Mouse (Mus musculus) kidney, adult 11 months (tissue): ENCODE results near the gene Wbp1l.
"Not testable (repeated sequence)": the region's sequence is repeated elsewhere in the genome, so short reads cannot be mapped to it uniquely, and the experiment has no call there.

Experiments
- DNase-seq: peaks from one replicate; pipeline ENCODE4 v3.0.0; 2022

Wbp1l gene

GRCm38 (mm10) chr19:46598720-46599252 is at the start of gene Wbp1l:
TSS of gene Wbp1l (plus strand) at chr19:46599084.
- DNase-seq = peak; percentile 99

DNA sequence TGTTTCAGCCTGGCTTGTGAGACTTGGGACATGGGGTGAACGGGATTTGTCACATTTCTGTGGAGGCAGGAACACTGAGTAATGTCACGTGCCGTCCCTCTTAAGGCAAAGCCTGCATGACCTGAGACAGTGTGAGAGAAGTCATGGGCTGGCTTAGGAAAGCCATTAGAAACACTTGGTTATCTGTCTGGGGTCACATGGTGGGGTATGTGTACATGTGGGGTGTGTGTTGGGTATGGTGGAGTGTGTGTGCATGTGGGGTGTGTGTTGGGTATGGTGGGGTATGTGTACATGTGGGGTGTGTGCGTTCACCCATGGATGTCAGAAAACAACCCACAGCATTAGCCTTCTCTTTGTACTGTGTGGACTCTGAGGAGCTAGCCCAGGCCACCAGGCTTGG is 48.5 kb upstream of the Wbp1l start:
- DNase-seq = no peak

GRCm38 (mm10) chr19:46552496-46552895 is 46.4 kb upstream of the Wbp1l start:
- DNase-seq = no peak

- DNase-seq = no peak
These were observed 45.3 kb upstream of the Wbp1l start for GRCm38 (mm10) chr19:46553541-46553955.

DNA sequence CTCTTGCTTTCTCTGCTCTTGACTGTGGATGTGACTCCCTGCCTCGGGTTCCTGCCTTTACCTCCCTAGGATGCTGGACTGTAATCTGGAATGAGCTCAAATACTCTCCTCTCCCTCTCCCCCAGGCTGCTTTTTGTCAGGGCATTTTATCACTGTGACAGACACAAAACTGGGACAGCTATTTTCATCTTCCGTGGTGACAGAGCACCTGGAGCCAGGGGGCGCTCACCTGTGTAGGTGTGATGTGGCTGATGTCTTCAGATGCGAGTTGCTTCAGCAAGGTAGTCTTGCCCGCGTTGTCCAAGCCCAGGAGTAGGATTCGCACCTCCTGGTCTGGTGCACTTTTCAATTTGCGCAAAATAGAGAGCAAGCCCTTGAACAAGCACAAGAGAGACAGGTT is 40.9 kb upstream of the Wbp1l start:
- DNase-seq = no peak

- peak; percentile 52 for DNase-seq
These were observed 40.3 kb upstream of the Wbp1l start for GRCm38 (mm10) chr19:46558631-46559030.

DNA sequence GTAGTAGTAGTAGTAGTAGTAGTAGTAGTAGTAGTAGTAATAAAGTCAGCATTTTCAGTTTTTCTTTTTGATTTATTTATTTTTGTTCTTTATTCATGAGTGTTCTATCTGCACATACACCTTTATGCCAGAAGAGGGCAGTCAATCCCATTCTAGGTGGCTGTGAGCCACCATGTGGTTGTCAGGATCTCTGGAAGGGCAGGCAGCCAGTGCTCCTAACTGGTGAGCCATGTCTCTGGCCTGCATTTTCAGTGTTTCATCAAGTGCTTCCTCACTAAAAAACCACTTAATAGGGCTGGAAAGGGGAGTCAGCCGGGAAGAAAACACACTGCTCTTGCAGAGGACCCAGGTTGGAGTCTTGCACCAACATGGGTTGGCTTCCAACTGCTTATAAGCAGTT is 36.8 kb upstream of the Wbp1l start:
- DNase-seq = peak; percentile 49

- DNase-seq = no peak
These were observed 36.0 kb upstream of the Wbp1l start for GRCm38 (mm10) chr19:46562581-46563515.

GRCm38 (mm10) chr19:46563603-46564002 is 35.3 kb upstream of the Wbp1l start:
- no peak for DNase-seq

DNA sequence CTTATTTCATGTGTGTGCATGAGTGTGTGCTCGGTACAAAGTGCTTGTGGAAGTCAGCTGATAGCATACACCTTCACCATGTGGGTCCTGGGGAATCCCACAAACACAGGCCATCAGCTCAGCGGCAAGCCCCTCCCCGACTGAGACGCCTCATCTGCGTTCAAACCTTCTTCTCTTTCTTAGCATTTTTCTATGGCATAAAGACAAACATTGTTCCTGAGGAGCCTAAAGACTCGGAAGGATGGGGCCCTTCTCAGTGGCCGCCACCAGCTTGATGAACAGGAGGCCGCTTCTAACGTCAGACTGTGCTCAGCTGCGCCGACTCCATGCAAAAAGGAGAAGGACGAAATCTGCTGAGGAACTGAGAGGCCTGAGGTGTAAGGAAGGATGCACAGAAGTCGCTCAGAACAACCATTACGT is 34.8 kb upstream of the Wbp1l start:
- no peak for DNase-seq

DNA sequence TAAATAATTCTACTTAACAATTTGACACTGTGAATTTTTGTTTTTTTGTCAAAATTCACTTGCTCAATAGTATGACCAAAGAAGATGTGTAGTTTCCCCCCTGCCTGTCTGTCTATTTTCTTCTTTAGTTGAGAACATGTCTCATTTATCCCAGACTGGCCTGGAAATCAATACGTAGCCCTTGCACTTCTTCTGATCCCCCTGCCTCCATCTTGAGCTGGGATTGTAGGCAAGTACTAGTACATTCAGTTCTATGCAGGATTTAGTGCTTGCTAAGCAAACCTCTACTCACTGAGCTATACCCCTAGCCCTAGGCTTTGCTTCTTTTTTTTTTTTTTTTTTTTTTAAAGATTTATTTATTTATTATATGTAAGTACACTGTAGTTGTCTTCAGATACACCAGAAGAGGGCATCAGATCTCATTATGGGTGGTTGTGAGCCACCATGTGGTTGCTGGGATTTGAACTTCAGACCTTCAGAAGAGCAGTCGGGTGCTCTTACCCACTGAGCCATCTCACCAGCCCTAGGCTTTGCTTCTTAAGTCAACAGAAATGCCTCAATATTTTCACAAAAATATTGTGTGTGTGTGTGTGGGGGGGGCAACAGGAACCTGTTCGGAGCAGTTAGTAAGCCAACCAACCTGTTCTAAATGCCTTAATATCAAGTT is 27.5 kb upstream of the Wbp1l start:
- DNase-seq = not testable (repeated sequence)

- no peak for DNase-seq
These were observed 27.0 kb upstream of the Wbp1l start for GRCm38 (mm10) chr19:46571878-46572244.

- no peak for DNase-seq
These were observed 26.3 kb upstream of the Wbp1l start for GRCm38 (mm10) chr19:46572548-46572947.

- DNase-seq = peak; percentile 97
These were observed 25.6 kb upstream of the Wbp1l start, which contains the start of the genes Arl3 and Sfxn2 for GRCm38 (mm10) chr19:46572951-46573937. TSS of gene Arl3 (minus strand) at chr19:46573198. TSS of gene Sfxn2 (plus strand) at chr19:46573365.

DNA sequence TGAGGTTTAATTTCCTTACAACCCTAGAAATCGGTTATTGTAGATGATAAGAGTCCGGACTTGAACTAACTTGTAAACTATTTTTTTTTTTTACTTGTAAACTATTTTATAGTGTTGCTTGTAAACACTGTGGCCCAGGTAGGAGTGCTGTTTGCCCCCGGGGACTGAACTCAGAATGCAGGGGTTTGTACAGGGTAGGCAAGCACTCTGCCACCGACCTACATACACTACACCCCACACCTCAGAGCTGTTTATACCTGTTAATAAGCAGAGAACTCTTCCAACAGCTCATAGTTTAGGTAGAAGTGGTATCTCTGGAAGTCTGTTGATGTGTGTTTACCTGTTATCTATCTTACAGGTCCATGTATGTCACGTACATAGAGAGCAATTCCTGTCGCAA is 24.9 kb upstream of the Wbp1l start:
- no peak for DNase-seq

- peak; percentile 85 for DNase-seq
These were observed 23.7 kb upstream of the Wbp1l start for GRCm38 (mm10) chr19:46575196-46575595.

DNA sequence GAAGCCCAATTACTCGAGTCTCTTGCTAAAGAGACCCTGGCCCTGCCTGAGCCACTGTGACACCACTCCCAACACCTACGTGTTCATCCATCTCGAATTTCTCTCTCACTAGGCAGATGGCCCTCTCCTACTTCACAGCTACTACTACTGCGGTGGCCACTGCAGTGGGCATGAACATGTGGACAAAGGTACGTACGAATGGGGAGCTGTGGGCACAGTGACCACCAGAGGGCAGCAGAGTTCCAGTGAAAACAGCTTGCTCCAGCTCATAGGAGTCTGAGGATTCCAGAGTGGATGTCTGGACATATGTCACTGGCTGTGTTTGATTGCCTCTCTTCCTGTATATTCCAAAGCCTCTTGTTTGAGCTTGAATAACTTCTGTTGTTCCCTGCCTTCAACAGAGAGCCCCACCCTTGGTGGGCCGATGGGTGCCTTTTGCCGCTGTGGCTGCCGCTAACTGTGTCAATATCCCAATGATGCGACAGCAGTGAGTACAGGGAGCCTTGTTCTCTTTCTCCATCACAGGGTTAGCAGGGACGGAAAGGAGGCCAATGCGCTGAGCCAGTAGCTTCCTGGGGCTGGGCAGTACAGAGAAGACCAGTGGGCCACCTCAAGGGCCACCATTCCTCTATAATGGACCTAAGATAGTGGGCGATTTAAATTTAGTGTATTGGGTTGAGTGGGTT is 10.9 kb upstream of the Wbp1l start:
- DNase-seq = peak; percentile 76

GRCm38 (mm10) chr19:46591575-46591974 is 7.3 kb upstream of the Wbp1l start:
- no peak for DNase-seq

DNA sequence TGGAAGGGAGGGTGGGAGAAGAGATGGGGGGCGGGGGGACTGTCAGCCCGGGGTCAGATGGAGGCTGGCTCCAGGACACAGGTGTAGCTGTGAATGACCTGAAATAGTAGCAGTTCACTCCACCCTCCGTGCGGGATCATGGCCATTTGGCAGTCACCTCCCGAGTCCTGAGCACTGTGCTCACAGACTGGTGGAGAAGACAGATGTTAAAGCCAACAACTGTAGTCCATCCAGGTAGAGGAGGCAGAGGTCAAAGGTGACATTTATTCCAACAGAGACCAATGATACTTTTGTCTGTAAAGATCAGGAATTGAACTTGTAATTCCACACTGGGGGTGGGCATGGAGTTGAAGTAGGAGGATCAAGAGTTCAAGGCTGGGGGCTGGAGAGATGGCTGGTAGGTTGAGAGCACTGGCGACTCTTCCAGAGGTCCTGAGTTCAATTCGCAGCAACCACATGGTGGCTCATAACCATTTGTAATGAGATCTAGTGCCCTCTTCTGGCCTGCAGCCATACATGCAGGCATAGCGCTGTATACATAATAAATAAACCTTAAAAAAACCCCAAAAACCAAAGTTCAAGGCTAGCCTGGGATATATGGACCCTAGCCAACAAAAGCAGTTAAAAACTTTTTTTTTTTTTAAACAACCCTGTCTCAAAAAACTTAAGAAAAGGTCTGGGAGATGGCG is 6.0 kb upstream of the Wbp1l start:
- no peak for DNase-seq

GRCm38 (mm10) chr19:46598187-46598586 is 697 bp upstream of the Wbp1l start:
- DNase-seq = no peak
